Mouse (Mus musculus): Measurements from ENCODE around the gene Myef2. TPM values are rescaled to one million over a fixed set of nuclear protein-coding genes. Genes with fewer than 3 reads are reported as not detected.

Gene Myef2
- 3.4 and 3.9 TPM in 2 replicates for polyA plus RNA-seq (2012; rRNA removed)

DNA sequence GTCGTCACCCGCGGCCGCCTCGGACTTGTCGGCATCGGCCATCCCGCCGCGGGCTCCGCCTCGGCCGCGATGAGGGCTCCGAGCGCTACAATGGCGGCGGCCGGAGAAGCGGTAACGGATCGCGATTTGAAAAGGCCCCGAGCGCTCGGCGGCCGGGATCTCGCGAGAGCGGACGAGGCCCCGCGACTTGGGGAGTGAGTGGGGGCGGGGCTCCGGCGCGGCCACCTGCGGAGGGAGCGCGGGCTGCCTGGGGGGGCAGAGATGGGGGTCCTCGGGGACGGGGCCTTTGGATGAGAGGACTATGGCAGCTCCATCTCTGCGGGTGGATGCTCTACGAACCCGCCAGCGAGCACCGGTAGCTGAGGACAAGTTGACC is at the start of gene Myef2:
Myef2 (minus strand) TSS at position 185 of the 376 bp plus-strand sequence.
- 1% methylated on average over 44 of the region's 48 CpGs for WGBS
- no peaks in the 10 kb centered on the region for H3K27me3 ChIP-seq (replicated peaks; ENCODE audit: control insufficient read depth, insufficient read depth, low read length)
- no peaks in the 10 kb centered on the region for H3K36me3 ChIP-seq (ENCODE audit: control insufficient read depth, insufficient read depth, low read length)
- H3K4me3 ChIP-seq (ENCODE audit: insufficient read depth, low read depth, low read length), result peak within 1 kb of the TSS; percentile 88
- TF ChIP-seq POLR2A (IDR thresholded peaks at IDR 0.05; ENCODE audit: low read depth, low read length) (no peak), CTCF (conservative IDR thresholded peaks at IDR 0.05; ENCODE audit: insufficient read depth, insufficient read length, low read depth, low read length) (no peak)
- peaks cover 3% of the 10 kb centered on the region; the same call in 1 of the 2 replicates for H3K4me1 ChIP-seq (ENCODE audit: control insufficient read depth, insufficient read depth, low read length)
- DNase-seq, result peak; percentile 80
- H3K27ac ChIP-seq (ENCODE audit: insufficient read depth, low read depth, low read length), result peak within 1 kb of the TSS; percentile 35

DNA sequence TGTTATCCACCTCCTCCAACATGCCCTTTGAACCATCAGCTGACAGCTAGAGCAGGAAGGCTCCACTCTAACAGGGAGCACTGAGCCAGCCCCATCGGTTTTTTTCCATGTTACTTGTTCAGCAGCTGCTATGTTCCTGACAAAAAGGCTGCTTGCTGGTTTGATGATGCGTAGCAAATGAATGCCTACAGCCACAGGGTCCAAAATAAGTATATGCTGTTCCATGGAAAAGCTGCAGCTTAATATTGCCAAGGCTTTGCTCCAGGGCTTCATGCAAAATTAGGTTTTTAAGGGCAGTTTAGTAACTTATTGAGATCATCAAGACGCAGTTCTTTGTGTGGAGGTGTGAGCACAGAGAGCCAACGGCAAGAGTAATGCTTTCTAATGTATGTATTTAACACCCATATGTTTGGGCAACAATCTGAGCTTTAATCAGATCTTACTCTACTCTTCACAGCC is 38.6 kb upstream of the Myef2 start:
- WGBS, result 43% methylated on average over 4 of the region's 4 CpGs

DNA sequence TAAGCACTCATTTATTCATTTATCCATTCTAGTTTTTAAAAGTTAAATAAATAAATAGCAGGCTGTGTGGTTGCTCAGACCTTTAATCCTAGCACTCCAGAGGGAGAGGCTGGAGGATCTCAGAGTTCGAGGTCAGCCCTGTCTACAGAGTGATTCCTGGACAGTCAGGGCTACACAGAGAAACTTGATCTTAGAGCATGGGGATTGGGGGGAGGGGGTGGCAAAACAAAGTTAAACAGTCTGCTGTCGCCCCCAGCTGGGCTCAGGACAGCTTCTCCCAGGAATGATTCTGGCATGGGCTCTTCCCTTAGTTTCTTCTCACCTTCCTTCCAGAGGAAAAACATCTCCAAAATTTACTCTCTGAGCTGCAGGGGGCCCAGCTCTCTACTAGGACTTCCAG is 32.0 kb upstream of the Myef2 start:
- WGBS, result 19% methylated on average over 2 of the region's 2 CpGs
- H3K27ac ChIP-seq (ENCODE audit: insufficient read depth, low read depth, low read length), result peak overlapping the region; percentile 42

More for the DNA sequence above, 38.6 kb upstream of the Myef2 start:
- TF ChIP-seq CTCF (conservative IDR thresholded peaks at IDR 0.05; ENCODE audit: insufficient read depth, insufficient read length, low read depth, low read length), result no peak
- no peak for TF ChIP-seq POLR2A (IDR thresholded peaks at IDR 0.05; ENCODE audit: low read depth, low read length)
- Histone ChIP-seq H3K27ac (ENCODE audit: insufficient read depth, low read depth, low read length) (no peak overlapping the region; the same call in 1 of the 2 replicates), H3K4me1 (ENCODE audit: control insufficient read depth, insufficient read depth, low read length) (no peaks in the 10 kb centered on the region; the same call in 1 of the 2 replicates), H3K27me3 (replicated peaks; ENCODE audit: control insufficient read depth, insufficient read depth, low read length) (no peaks in the 10 kb centered on the region), H3K36me3 (ENCODE audit: control insufficient read depth, insufficient read depth, low read length) (no peaks in the 10 kb centered on the region; the same call in 1 of the 2 replicates), H3K4me3 (ENCODE audit: insufficient read depth, low read depth, low read length) (no peak overlapping the region)
- DNase-seq, result peak; percentile 74

DNA sequence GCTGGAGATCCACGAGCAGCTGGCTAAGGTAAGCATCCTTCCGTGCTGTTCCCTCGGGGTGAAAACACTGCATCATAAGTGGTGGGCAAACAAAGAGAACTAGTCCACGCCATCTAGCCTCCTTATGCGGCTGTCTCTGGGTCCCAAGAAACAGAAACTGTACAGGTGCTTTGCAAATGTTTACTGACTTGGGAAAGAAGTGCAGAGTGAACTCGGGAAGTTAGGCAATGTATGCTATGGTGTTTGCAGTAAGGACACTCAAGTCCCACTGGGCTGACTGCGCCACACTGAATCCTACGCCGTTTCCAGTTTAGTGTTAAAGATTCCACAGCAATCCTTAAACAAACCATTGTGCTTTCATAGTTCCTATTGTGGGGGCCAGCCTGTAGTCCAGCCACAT is 30.8 kb upstream of the Myef2 start:
- Histone ChIP-seq H3K4me1 (ENCODE audit: control insufficient read depth, insufficient read depth, low read length) (no peaks in the 10 kb centered on the region), H3K36me3 (ENCODE audit: control insufficient read depth, insufficient read depth, low read length) (no peaks in the 10 kb centered on the region; the same call in 1 of the 2 replicates), H3K4me3 (ENCODE audit: insufficient read depth, low read depth, low read length) (peak overlapping the region; percentile 57), H3K27me3 (replicated peaks; ENCODE audit: control insufficient read depth, insufficient read depth, low read length) (no peaks in the 10 kb centered on the region), H3K27ac (ENCODE audit: insufficient read depth, low read depth, low read length) (peak overlapping the region; percentile 82)
- no peak for DNase-seq
- TF ChIP-seq POLR2A (IDR thresholded peaks at IDR 0.05; ENCODE audit: low read depth, low read length) (no peak), CTCF (conservative IDR thresholded peaks at IDR 0.05; ENCODE audit: insufficient read depth, insufficient read length, low read depth, low read length) (no peak)
- 78% methylated on average over 9 of the region's 9 CpGs for WGBS

More for the DNA sequence above, 32.0 kb upstream of the Myef2 start:
- TF ChIP-seq CTCF (conservative IDR thresholded peaks at IDR 0.05; ENCODE audit: insufficient read depth, insufficient read length, low read depth, low read length) (0 out of 2 replicates have a peak, but pooled peaks have one; percentile 4), POLR2A (IDR thresholded peaks at IDR 0.05; ENCODE audit: low read depth, low read length) (no peak)
- Histone ChIP-seq H3K4me3 (ENCODE audit: insufficient read depth, low read depth, low read length) (peak overlapping the region; percentile 45), H3K36me3 (ENCODE audit: control insufficient read depth, insufficient read depth, low read length) (no peaks in the 10 kb centered on the region; the same call in 1 of the 2 replicates), H3K4me1 (ENCODE audit: control insufficient read depth, insufficient read depth, low read length) (no peaks in the 10 kb centered on the region), H3K27me3 (replicated peaks; ENCODE audit: control insufficient read depth, insufficient read depth, low read length) (no peaks in the 10 kb centered on the region)
- no peak for DNase-seq

DNA sequence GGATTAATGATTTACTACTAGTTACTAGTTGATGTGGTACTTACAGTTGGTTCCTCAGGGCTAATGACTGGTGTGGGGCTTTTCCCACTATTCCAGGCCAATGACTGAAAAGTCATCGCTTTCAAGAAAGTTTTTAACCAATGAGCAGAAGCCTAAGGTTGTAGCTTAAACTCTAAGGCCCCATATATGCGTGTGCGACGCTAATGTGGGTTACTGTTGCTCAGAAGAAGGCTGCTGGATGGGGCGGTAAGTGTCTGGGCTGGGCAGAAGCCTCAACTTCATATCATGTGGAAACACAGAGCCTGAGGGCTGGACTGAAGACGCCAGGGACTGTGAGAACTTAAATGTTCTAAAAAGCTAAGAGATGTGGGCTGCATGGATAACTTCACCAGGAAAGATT is 28.9 kb upstream of the Myef2 start, which contains the start of gene Slc12a1:
Slc12a1 (plus strand) TSS at position 118 of the 400 bp plus-strand sequence.
- TF ChIP-seq POLR2A (IDR thresholded peaks at IDR 0.05; ENCODE audit: low read depth, low read length) (no peak), CTCF (conservative IDR thresholded peaks at IDR 0.05; ENCODE audit: insufficient read depth, insufficient read length, low read depth, low read length) (no peak)

DNA sequence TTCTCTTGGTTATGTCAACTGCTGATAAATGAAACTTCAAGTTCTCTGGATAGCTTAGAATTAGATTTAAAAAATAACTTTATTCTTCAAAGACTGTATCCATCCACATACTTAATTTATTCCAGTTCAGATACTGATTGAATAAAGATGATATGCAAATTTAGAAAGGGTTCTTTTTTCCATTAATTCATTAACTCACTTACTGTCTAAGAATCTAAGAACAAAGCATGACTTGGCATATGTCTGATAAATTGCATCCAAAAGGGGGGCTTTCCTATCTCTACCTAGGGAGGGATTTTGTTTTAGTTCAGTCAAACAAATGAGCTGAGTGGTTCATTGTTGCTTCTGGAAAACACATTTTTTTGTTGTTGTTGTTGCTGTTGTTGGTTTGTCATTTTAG is 18.9 kb upstream of the Myef2 start:
- H3K27ac ChIP-seq (ENCODE audit: insufficient read depth, low read depth, low read length), result no peak overlapping the region

More for the DNA sequence above, 28.9 kb upstream of the Myef2 start, which contains the start of gene Slc12a1:
- Histone ChIP-seq H3K27me3 (replicated peaks; ENCODE audit: control insufficient read depth, insufficient read depth, low read length) (no peaks in the 10 kb centered on the region), H3K27ac (ENCODE audit: insufficient read depth, low read depth, low read length) (peak within 1 kb of the TSS; percentile 82; the same call in 1 of the 2 replicates), H3K36me3 (ENCODE audit: control insufficient read depth, insufficient read depth, low read length) (no peaks in the 10 kb centered on the region; the same call in 1 of the 2 replicates), H3K4me1 (ENCODE audit: control insufficient read depth, insufficient read depth, low read length) (no peaks in the 10 kb centered on the region), H3K4me3 (ENCODE audit: insufficient read depth, low read depth, low read length) (peak within 1 kb of the TSS; percentile 26)
- DNase-seq, result peak; percentile 66
- 61% methylated on average over 6 of the region's 6 CpGs for WGBS

DNA sequence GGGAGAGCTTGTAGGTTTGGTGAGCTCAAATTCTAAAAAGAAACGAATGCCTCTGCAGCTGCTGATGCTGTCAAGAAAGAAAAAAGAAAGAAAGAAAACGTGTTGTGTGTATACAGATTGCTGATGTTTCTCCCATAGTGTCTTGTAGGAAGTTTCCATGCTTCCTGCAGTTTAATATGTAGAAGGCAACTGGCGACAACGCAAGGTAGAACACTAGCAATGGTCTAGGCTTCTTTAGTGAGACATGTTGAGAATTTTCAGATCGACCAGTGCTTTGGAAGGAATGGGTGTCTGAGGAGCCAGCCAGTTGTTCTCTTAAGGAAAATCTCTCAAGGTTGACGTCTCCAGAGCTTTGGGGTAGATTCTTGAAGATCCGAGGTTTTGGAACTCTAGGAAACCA is 13.4 kb upstream of the Myef2 start:
- no peak overlapping the region for H3K4me3 ChIP-seq (ENCODE audit: insufficient read depth, low read depth, low read length)
- no peaks in the 10 kb centered on the region; the same call in 1 of the 2 replicates for H3K27me3 ChIP-seq (replicated peaks; ENCODE audit: control insufficient read depth, insufficient read depth, low read length)
- H3K4me1 ChIP-seq (ENCODE audit: control insufficient read depth, insufficient read depth, low read length), result no peaks in the 10 kb centered on the region
- WGBS, result 40% methylated on average over 7 of the region's 7 CpGs
- no peak for DNase-seq
- H3K27ac ChIP-seq (ENCODE audit: insufficient read depth, low read depth, low read length), result no peak overlapping the region
- TF ChIP-seq POLR2A (IDR thresholded peaks at IDR 0.05; ENCODE audit: low read depth, low read length) (no peak), CTCF (conservative IDR thresholded peaks at IDR 0.05; ENCODE audit: insufficient read depth, insufficient read length, low read depth, low read length) (no peak)
- no peaks in the 10 kb centered on the region for H3K36me3 ChIP-seq (ENCODE audit: control insufficient read depth, insufficient read depth, low read length)

More for the DNA sequence above, 18.9 kb upstream of the Myef2 start:
- no peak overlapping the region for H3K4me3 ChIP-seq (ENCODE audit: insufficient read depth, low read depth, low read length)
- no peak for DNase-seq
- H3K36me3 ChIP-seq (ENCODE audit: control insufficient read depth, insufficient read depth, low read length), result no peaks in the 10 kb centered on the region
- TF ChIP-seq POLR2A (IDR thresholded peaks at IDR 0.05; ENCODE audit: low read depth, low read length) (no peak), CTCF (conservative IDR thresholded peaks at IDR 0.05; ENCODE audit: insufficient read depth, insufficient read length, low read depth, low read length) (no peak)
- no peaks in the 10 kb centered on the region for H3K4me1 ChIP-seq (ENCODE audit: control insufficient read depth, insufficient read depth, low read length)
- no peaks in the 10 kb centered on the region; the same call in 1 of the 2 replicates for H3K27me3 ChIP-seq (replicated peaks; ENCODE audit: control insufficient read depth, insufficient read depth, low read length)
